Mouse (Mus musculus) adrenal gland, adult 18-20 months (tissue): ENCODE data around the gene Dnajc7. TPM values are rescaled to one million over a fixed set of nuclear protein-coding genes. Genes with fewer than 3 reads are reported as not detected.
"Not testable (repeated sequence)": the region's sequence is repeated elsewhere in the genome, so short reads cannot be mapped to it uniquely, and the experiment has no call there.

Experiments used
- DNase-seq, 2 experiments: peaks; one replicate each; pipeline ENCODE4 v3.0.0; 2021 to 2022; ENCODE audit warnings: low spot score in 2 of 2
- total RNA-seq, 2 experiments: library from RNA; stranded (reverse); gene quantifications; 1 replicate in 1 of 2; 2 replicates in 1 of 2; pipeline ENCODE4 v1.2.3; 2021

Gene Dnajc7
- total RNA-seq, 2 experiments from 2014 or later: 210 to 238 TPM

- no peak for DNase-seq
Measured at GRCm38 (mm10) chr11:100617480-100617879, 2.5 kb downstream of the Dnajc7 start.

GRCm38 (mm10) chr11:100616836-100617235 is 3.1 kb downstream of the Dnajc7 start:
- DNase-seq: not testable (repeated sequence)

- no peak for DNase-seq
Measured at GRCm38 (mm10) chr11:100616332-100616731, 3.6 kb downstream of the Dnajc7 start.

GRCm38 (mm10) chr11:100613241-100613640 is 6.7 kb downstream of the Dnajc7 start:
- no peak for DNase-seq

GRCm38 (mm10) chr11:100611627-100612026 is 8.3 kb downstream of the Dnajc7 start:
- DNase-seq: no peak

GRCm38 (mm10) chr11:100609997-100610680 is 9.8 kb downstream of the Dnajc7 start:
- DNase-seq: no peak

GRCm38 (mm10) chr11:100609355-100609996 is 10.5 kb downstream of the Dnajc7 start:
- DNase-seq: no peak

- no peak for DNase-seq
Measured at GRCm38 (mm10) chr11:100608796-100609195, 11.2 kb downstream of the Dnajc7 start.

GRCm38 (mm10) chr11:100607121-100607520 is 12.8 kb downstream of the Dnajc7 start:
- no peak for DNase-seq

GRCm38 (mm10) chr11:100605451-100605850 is 14.5 kb downstream of the Dnajc7 start:
- no peak for DNase-seq

- DNase-seq: no peak
Measured at GRCm38 (mm10) chr11:100604321-100605005, 15.5 kb downstream of the Dnajc7 start.

- DNase-seq: no peak
Measured at GRCm38 (mm10) chr11:100603813-100604212, 16.2 kb downstream of the Dnajc7 start.

- no peak for DNase-seq
Measured at GRCm38 (mm10) chr11:100603155-100603554, 16.8 kb downstream of the Dnajc7 start.

GRCm38 (mm10) chr11:100601372-100601771 is 18.6 kb downstream of the Dnajc7 start:
- no peak for DNase-seq

- DNase-seq: no peak
Measured at GRCm38 (mm10) chr11:100598074-100598473, 21.9 kb downstream of the Dnajc7 start.

- no peak for DNase-seq
Measured at GRCm38 (mm10) chr11:100595533-100595932, 24.4 kb downstream of the Dnajc7 start.

- DNase-seq: no peak
Measured at GRCm38 (mm10) chr11:100594608-100595007, 25.4 kb downstream of the Dnajc7 start.

GRCm38 (mm10) chr11:100592346-100593046 is 27.5 kb downstream of the Dnajc7 start:
- DNase-seq: no peak

- DNase-seq: no peak
Measured at GRCm38 (mm10) chr11:100588462-100588861, 31.5 kb downstream of the Dnajc7 start.

GRCm38 (mm10) chr11:100585148-100585547 is 34.8 kb downstream of the Dnajc7 start:
- DNase-seq: no peak

GRCm38 (mm10) chr11:100584561-100584961 is 35.4 kb downstream of the Dnajc7 start:
- no peak for DNase-seq
